Mouse (Mus musculus) heart, adult 18-20 months (tissue): ENCODE measurements around the gene Fam186b. TPM values are rescaled to one million over a fixed set of nuclear protein-coding genes. Genes with fewer than 3 reads are reported as not detected.
A peak's percentile ranks its signal among the peaks of the same experiment; 100 is the strongest.
"Not testable (repeated sequence)": the region's sequence is repeated elsewhere in the genome, so short reads cannot be mapped to it uniquely, and the experiment has no call there.

ENCODE experiments used
- DNase-seq, 2 experiments: peaks; one replicate each; pipeline ENCODE4 v3.0.0; 2021 to 2022; ENCODE audit warnings: mixed read lengths in 1 of 2
- total RNA-seq, 2 experiments: library from RNA; stranded (reverse); gene quantifications; 2 replicates each; pipeline ENCODE4 v1.2.3; 2021

The Fam186b gene
- total RNA-seq, 2 experiments from 2014 or later = not detected

DNA sequence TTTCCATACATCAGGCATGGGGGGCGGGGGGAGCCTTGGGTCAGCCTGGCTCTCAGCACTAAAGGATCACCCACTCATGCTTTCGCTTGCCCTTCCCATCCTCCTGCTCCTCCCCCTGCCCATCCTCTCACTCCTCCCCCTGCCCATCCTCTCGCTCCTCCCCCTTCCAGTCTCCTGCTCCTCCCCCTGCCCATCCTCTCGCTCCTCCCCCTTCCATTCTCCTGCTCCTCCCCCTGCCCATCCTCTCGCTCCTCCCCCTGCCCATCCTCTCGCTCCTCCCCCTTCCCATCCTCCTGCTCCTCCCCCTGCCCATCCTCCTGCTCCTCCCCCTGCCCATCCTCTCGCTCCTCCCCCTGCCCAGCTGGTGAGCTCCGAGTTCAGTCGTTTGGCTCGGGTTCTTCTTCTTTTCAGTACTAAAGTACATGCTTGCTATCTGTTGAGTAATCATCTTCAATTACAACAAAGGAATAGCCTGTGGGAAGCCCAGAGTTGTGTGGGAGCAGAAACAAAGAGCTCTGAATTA, 35.9 kb downstream of the Fam186b start:
- peak; percentile 66 to 77 for DNase-seq

DNA sequence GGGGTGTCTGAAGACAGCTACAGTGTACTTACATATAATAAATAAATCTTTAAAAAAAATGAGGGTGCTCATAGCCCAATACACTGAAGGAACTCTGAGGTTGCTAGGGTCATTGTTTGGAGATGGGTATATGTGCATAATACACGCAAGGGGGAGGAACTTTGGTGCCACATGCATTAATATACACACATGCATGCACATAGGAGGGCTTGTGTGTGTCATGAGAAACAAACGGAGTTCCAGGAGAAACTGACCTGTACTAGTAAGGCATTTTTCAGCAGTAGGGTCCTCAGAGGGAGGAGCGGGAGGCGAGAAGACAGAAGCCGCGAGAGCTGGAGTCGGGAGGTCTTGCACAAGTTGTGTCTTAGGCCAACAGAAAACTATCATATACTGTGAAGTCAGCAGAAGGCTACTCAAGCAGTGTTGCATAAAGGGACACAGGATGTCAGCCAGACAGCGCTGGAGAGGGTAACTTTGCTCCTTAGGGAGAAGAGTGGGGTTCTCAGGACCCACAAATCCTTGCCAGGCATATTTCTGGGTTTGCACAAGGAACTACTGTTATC, 36.4 kb downstream of the Fam186b start:
- DNase-seq = no peak

DNA sequence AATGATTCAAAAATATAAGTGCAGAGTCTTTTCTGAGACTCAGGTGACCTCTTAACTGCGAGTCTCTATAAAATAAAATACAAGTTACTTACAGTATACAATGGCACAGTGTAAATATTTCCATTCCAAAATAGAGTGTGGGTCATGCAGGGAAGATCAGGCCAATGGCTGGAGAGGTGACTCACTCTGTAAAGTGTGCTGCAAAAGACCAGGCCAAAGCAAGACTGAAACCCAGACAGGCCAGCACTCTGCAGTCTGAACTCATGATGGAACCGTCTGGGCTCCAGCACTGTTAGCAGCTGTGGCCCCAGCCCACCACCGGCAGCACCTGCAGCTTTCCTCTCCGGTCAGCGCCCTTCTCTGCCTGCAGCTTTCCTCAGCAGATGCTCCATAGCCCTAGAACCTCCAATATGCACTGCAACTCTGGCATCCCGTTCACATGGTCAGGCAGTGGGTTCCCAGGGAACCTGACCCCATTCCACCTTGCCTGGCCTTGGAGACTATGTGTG, 40.4 kb downstream of the Fam186b start:
- DNase-seq = no peak

DNA sequence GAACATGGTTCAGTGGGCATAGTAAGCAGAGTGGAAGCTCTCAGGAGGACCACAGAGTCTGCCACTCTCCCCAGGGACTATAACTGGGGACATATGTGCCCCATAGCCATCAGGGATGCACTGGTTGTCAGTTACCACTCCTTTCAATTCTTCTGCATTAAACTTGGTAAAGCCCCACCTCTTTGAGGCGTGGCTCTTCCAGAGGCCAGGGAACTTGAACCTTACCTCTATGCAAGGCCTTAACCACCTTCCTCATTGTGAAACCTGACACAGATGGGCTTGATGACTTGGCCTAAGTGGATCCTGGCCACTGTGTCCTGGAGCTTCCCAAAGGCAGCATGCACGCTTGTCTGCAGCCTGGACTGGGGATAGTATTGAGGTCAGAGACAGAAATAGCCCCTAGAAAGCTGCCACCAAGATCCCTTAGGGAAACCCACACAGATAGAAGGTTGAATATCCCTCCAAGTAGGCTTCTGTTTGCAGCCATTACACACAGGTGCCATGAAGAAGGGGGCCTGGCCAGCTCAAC, 41.1 kb downstream of the Fam186b start:
- DNase-seq = peak; percentile 25 to 62

DNA sequence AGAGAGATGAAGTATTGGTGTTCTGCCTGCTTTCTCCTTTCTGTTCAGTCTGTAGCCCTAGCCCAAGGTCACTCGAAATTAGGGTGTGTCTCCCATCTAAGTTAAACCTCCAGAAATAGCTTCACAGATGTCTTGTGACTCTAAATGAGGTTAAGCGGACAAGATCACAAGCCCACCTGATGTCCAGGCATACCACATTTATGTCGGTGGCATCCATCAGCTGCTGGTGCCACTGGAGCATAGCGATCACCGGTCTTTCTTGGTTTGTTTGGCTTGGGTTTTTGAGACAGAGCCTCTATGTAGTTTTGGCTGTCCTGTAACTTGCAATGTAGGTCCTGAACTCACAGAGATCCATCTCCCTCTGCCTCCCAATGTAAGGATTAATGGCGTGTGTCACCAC, 41.9 kb downstream of the Fam186b start:
- no peak for DNase-seq

DNA sequence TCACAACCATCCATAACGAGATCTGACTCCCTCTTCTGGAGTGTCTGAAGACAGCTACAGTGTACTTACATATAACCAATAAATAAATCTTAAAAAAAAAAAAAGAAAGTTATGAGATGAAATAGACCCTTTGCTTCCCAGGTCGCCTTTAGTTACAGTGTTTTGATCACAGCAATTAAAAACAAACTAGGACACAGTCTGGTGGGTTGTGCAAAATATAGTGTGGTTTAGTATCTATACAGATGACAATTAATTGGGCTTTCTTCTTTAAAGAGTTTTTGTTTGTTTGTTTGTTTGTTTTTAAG, 42.6 kb downstream of the Fam186b start:
- DNase-seq = not testable (repeated sequence)

DNA sequence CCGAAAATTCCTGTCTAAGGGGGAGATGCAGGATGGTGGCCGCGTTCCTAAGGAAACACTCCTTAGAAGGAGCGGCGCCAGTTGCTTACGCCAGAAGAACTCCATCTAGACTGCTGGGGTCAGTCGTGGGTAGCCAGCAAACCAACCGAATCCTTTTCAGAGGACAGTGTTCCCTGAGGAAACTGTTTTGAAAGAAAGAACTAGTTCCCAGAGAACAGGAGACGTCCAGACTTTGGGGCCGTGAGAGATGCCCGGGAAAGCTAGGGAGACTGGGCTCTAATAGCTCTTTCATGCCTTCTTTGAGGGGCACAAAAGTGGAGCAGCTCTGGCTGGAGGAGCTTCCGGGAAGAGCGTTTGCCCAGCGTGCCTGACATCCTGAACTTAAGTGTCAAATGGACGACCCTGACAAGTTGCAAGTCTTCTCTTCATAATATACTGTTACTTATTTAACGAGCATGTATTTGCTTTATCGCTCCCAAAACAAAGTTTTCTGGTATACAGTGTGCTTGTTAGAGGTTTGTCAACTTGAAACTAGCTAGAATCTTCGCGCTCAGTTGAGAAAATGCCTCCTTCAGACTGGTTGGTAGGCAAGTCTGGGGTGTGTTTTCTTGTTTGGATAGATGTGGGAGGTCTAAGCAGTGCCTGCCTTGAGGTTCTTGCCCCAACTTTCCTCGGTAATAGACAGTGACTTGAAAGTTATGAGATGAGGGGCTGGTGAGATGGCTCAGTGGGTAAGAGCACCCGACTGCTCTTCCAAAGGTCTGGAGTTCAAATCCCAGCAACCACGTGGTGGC, 43.1 kb downstream of the Fam186b start:
- DNase-seq = no peak

DNA sequence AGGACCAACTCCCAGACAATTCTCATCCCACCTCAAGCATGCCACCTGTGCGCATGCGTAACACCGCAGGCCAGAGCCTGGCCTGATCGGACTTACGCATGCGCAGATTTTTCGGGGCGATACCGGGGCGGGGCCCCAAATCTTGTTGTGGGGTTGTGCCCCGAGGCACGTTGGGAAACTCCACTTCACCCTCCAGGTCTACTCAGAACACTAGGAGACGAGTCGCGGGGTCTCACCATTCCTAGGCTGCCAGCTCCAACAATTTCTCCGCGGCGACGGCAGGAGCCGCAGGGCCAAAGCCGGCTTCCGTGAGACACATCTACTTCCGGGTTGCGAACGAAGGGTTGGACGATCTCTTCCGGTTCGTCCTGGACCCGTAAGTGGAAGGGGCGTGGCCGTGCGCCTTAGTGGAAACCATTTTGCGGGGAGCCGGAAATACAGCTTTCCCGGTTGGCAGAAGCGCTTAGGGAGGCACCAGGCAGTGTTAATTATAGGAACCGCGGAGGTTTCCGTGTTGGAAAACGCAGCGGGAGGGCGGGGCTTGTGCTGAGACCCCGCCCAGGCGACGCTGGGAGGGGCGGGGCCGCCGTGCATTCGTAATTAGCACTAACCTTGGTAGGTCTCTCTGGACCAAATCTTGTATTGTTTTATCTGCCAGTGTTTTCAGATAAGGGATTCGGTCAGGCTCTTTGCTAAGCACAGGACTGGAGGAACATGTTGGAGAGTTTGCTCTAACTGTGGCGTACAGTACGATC, 43.9 kb downstream of the Fam186b start, which contains the start of gene Mcrs1:
Gene Mcrs1, minus strand, starts transcription at position 336 of the 755 bp plus-strand sequence.
- DNase-seq = peak; percentile 99

DNA sequence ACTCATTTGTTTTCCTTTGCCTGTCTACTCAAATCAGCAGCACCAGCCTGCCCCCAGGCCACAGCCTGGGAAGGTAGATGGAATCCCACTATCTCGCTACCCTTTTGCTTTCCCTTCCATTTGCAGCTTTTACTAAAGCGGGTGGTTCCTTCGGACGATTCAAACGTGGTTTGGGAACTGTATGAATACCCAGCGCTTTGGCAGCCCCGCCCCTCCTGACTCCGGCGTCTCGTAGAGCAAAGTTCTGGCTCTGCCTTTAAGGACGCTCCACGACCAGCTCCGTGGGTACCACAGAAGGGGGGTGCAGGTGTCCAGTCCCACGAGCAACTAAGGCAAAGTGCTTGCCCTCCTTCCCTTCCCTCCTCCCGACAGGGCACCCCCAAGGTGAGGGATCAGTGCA, 44.6 kb downstream of the Fam186b start:
- peak; percentile 24 to 55 for DNase-seq

DNA sequence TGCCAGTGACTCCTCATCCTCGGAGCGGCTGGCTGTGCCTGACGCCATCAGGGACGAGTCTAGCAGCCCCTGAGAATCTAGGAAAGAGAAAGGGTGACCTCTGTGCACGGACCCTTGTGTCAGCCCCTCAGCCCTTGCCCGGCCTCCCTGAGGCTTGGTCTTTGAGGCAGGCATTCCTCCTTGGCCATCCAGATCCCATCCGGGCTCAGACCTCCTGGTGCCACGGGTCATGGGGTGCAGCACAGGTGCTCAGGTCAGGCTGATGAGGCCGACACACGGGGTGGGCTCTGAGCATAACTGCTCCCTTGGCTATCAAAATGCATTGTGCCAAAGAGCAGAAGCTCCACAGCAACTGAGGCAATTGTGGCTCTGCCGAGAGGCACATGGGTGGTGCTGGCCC, 45.8 kb downstream of the Fam186b start:
- DNase-seq = no peak

DNA sequence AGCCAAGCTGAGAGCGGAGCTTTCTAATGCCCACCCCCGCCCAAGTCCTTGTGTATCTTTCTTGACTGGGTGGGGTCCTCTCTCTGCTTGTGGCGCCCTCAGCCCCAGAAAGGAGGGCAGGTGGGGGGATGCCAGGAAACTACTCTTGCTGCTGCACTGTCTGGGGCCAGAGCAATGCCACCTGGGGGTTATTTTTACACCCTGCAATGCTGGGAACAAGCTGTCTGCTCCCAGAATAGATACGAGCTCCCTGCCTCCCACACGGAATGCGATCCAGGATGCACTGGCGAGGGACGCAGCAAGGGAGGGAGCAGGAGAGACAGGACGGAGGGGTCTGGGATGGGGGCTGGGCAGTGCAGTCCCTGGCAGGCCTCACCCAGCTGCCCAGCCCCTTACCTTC, 46.7 kb downstream of the Fam186b start:
- DNase-seq = peak; percentile 66 to 83

DNA sequence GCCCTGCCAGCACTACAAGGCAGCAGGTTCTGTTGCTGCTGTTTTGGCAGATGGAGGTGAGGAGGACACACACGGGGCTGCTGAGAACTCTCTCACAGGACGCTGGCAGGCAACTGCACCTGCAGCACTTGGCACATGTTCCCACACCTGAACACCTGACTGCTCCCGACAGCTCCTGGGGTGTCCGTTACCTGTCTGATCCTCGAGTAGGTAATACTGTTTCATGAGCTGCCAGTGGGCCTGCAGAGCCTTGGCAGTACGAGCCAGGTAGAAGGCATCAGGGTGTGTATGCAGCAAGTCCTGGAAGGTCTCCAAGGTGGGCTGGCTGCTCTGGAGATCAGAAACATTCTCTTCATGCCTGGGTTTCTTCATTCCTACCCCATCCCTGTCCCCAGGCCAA, 49.0 kb downstream of the Fam186b start:
- DNase-seq = not testable (repeated sequence)

DNA sequence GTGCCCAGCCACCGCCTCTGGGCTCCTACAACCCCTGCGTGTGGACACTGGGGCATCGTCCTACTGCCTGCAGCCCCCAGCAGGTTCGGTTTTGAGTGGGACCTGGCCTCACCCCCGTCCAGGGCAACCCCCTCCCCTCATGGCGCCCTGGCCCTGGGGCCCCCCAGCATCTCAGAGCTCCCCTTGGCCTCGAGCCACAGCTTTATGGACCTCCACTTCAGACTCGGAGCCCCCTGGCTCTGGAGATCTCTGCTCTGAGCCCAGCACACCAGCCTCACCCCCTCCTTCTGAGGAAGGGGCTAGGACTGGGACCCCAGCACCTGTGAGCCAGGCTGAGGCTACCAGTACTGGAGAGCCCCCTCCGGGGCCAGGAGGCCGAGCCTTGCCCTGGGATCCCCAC, 53.6 kb downstream of the Fam186b start:
- no peak for DNase-seq

DNA sequence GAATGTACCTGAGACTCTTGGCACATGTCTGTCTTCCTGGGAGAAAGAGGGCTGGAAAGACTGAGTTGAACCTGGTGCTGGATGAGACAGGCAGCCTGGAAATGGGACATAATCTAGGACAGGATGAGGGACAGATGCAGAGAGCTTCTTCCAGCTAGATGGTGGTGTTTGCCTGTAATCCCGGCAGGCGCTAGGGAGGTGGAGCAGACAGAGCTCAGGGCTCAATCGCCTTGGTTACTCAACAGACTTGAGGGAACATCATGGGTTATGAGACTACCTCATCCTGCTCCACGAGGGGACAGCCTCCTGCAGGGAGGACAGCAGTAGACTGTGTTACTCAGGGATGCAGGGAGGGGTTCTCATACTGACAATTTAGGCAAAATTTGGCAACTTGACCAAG, 54.4 kb downstream of the Fam186b start:
- DNase-seq = no peak

DNA sequence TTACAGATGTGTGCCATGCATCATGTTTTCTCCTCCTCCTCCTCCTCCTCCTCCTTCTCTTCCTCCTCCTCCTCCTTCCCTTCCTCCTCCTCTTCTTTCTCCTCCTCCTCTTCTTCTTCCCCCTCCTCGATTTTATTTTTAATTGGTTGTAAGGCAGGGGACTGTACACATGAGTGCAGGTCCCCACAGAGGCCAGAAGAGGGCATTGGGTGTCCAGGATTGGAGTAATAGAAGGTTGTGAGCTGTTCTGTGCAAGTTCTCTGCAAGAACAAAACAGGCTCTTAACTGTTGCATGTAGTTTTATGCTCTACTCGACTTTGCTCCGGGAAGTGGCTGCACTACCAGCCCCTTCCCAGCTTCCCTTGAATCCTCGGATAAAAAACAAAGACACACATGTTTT, 55.6 kb downstream of the Fam186b start:
- DNase-seq = no peak

DNA sequence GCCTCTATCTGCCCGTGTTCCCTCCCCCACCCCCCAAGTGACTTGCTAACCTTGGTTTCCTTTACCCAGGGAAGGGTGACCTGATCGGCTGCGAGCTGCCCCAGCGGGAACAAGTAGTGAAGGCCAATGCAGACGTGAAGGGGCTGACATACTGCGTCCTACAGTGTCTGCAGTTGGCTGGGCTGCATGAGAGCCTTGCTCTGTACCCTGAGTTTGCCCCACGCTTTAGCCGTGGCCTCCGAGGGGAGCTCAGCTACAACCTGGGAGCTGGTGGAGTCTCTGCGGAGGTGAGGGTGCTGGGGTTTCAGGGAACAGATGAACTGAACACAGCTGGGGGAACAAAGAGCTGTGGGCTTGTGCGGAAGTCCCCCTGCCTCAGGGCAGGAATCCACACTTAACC, 57.7 kb downstream of the Fam186b start:
- no peak for DNase-seq

DNA sequence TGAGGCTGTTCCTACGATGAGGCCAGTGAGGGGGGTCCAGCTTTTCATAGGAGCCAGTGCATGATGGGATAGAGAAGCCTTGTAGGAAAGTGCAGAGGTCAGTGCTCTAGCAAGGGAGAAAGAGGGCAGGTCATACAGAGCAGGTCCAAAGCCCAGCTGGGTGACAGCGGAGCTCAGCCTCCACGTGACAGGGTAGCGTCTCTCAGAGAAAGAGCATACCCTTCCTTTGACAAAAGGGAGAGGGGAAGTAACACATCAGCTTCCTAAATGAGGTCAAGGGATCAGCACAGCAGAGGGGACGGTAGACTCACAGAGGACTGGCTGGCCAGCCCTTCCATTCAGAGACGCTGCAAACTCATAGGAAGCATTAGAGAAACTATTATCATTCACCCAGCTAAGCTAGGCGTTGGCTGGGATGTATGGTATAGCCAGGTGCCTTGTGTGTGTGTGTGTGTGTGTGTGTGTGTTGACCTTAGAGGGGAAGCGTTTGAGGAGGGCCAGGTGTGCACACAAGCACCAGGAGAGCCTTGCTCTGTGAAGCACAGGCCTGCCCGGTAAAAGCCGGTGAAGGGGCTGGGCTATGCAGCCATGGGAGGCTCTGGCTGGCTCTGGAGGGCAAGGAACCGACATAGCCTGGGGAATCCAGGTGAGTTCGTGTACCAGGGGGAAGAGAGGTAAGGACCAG, 61.2 kb downstream of the Fam186b start:
- no peak for DNase-seq

DNA sequence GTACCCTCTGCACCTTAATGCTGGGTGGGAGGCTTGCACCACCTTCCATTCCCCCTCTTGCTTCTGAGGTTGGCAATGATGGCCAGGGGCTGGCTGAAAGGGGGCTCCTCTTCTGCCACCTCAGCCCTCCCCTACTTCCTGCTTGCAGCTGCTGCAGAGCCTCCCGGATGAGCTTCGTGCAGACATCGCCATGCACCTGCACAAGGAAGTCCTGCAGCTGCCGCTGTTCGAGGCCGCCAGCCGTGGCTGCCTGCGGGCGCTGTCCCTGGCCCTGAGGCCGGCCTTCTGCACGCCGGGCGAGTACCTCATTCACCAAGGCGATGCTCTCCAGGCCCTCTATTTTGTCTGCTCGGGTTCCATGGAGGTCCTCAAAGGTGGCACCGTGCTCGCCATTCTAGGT, 62.0 kb downstream of the Fam186b start:
- no peak for DNase-seq

DNA sequence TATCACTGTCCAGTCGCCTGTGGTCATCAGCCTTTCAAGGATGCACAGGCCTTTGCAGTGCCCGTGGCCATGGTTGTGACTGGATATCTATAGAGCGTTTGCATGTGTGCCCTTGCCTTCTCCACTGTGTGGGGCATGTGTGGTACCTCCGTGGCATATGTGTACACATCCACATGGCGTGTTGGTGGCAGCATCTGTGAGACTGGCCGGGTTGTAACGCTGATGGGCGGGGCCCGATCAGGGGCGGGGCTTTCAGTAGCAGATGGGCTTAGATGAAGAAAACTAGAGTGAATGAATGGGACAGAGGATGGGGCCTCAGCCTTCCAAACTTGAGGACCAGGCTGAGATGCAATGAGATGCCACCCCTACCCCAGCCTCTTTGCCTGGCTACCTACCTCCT, 63.7 kb downstream of the Fam186b start:
- no peak for DNase-seq

DNA sequence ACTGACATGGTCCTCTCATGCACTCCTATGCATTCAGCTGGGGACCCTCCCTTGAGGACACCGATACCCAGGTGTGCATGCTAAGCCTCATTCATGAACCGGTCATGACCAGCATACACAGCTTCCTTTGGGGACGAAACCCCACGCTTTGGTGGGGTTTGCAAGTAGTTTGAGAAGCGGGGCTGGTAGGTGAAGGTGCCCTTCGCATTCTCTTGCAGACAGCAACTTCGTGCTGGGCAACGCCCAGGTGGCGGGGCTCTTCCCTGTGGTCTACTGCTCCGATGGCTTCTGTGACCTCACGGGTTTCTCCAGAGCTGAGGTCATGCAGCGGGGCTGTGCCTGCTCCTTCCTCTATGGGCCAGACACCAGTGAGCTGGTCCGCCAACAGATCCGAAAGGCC, 69.6 kb downstream of the Fam186b start:
- DNase-seq = no peak

DNA sequence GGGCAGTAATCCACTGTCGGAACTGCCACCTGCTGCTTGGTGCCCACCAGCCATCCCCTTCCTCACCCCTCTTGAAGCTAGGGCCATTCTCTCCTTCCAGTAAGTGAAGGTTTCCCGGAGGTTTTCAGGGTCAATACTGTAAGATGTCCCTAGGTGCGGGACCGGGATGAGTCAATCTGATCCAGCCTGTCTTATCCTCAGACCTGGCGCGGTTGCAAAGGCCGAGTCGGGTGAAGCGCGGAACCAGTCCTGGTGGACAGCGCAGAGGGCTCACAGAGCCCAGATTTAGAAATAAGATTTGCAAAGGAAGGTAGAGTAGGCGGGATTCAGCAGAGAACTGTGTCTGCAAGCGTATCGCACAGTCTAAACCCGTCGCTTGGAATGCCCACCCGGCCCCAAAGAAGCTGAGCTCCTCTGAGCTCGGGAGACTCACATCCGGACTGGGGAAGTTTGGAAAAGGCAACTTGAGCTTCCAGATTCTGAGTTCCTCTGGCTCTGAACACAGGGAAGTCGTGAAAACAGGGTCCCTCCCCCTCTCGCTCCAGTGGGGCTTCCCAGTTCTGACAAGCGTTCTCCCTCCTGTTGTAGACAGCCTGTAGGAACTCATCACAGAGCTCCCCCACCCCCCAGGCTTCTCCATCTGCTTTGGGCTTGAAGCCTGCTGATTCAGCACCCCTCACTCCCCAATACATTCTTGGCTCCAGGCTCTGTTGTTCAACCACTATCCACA, 70.4 kb downstream of the Fam186b start:
- DNase-seq = peak in 1 of 2 experiments; percentile 22
